Mouse (Mus musculus): ENCODE results near the gene Trim8.

GRCm38 (mm10) chr19:46509736-46510135, 8.2 kb downstream of the Trim8 start:
- no peak for TF ChIP-seq POLR2A (IDR thresholded peaks at IDR 0.05; ENCODE audit: insufficient read depth, low read depth, low read length)
- TF ChIP-seq CTCF (IDR thresholded peaks at IDR 0.05), result no peak
- no peak for TF ChIP-seq EP300 (IDR thresholded peaks at IDR 0.05; ENCODE audit: insufficient read depth, low read depth, low read length)
